Mouse (Mus musculus) intestine, embryonic 15.5 days (tissue): Measurements from ENCODE around the gene Naa15. TPM values are rescaled to one million over a fixed set of nuclear protein-coding genes. Genes with fewer than 3 reads are reported as not detected.
"Not testable (repeated sequence)": the region's sequence is repeated elsewhere in the genome, so short reads cannot be mapped to it uniquely, and the experiment has no call there.

Experiments
- ATAC-seq: fragments of 200-750 bp; cut with Nextera tagmentation; 2 replicates; pipeline ENCODE4 v1.8.0; 2017; ENCODE audit warnings: moderate TSS enrichment, moderate library complexity
- H3K27ac ChIP-seq: fragments of 300-500 bp; sonication (generic); 2 replicates; pipeline ENCODE4 v1.5.1; 2015; ENCODE audit warnings: mild to moderate bottlenecking, inconsistent platforms
- H3K27me3 ChIP-seq: fragments of 300-500 bp; sonication (generic); replicated peaks from 2 replicates; pipeline ENCODE4 v1.6.1; 2015; ENCODE audit warnings: inconsistent platforms
- H3K36me3 ChIP-seq: fragments of 300-500 bp; sonication (generic); 2 replicates; pipeline ENCODE4 v1.6.1; 2015; ENCODE audit warnings: inconsistent platforms
- H3K4me1 ChIP-seq: fragments of 300-500 bp; sonication (generic); replicated peaks from 2 replicates; pipeline ENCODE4 v1.6.1; 2015; ENCODE audit warnings: inconsistent platforms
- H3K4me2 ChIP-seq: fragments of 300-500 bp; sonication (generic); replicated peaks from 2 replicates; pipeline ENCODE4 v1.6.1; 2015; ENCODE audit warnings: mild to moderate bottlenecking, inconsistent platforms
- H3K4me3 ChIP-seq: fragments of 300-500 bp; sonication (generic); replicated peaks from 2 replicates; pipeline ENCODE4 v1.5.1; 2015; ENCODE audit warnings: inconsistent platforms
- H3K9ac ChIP-seq: fragments of 300-500 bp; sonication (generic); 2 replicates; pipeline ENCODE4 v1.6.1; 2015; ENCODE audit warnings: inconsistent platforms
- H3K9me3 ChIP-seq: fragments of 300-500 bp; sonication (generic); 2 replicates; pipeline ENCODE4 v1.6.1; 2016; ENCODE audit warnings: inconsistent platforms
- WGBS: fragments of 180-500 bp; shearing (Covaris S2); methylation state at CpG from one replicate; pipeline ENCODE4 v1.1.7; 2015; 5-methylcytosine and 5-hydroxymethylcytosine counted together
- polyA plus RNA-seq: library from polyadenylated mRNA; unstranded; fragments of >200 nt; fragmentation: Nextera tagmentation; extraction: Ambion mirVana; gene quantifications from 2 replicates; pipeline ENCODE4 v1.2.1, GENCODE M21; 2015

The Naa15 gene
- polyA plus RNA-seq, 1 experiment from 2014 or later, result 51.6 TPM

DNA sequence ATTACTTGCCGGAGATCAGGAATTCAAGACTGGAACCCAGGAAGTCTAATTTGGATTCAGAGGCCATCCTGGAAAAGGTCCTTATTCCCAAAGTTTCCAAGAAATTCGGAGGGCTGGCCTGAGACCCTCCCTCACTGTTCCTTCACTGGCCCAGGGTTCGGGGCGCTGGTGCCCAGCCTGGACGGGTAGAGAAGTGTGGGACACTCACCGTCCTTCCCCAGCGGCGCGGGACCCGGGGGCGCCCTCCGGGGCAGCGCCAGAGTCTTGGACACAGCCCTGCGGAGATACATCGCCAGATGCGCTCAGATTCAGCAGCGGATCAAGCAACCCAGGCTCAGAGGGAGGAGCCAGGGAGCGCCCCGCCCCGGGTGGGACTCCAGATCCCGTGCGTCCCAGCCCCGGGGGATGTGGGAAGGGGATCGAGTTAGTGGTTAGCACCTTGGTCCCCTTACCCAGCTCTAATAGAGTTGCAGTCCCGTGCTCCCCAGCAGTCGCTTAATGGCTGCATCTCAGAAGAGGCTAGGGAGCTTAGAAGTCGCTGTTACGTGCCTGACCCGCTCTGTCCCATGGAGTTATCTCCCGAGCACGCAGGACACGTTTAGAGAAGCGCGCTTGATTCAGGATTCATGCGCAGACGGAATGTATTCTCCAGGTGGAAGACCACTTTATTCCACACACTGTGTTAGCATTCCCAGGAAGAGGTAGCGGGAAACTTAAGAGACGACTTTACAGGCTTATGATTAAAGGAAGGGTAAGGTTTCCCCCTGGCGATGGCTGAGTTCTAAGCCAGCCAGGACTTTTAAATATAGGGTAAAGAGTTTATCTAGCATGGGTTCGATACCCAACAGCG lies 18.5 kb upstream of the Naa15 start, which contains the start of gene Mgarp:
Mgarp (minus strand) TSS at position 520 of the 850 bp plus-strand sequence.
- H3K27ac ChIP-seq, result no peak within 1 kb of the TSS
- no peaks in the 10 kb centered on the region for H3K27me3 ChIP-seq
- H3K4me1 ChIP-seq, result no peaks in the 10 kb centered on the region; the same call in 1 of the 2 replicates
- H3K36me3 ChIP-seq, result no peaks in the 10 kb centered on the region
- ATAC-seq, result peak; percentile 92
- H3K4me2 ChIP-seq, result peak within 1 kb of the TSS; percentile 87
- H3K4me3 ChIP-seq, result peak within 1 kb of the TSS; percentile 60
- no peaks in the 10 kb centered on the region for H3K9me3 ChIP-seq
- WGBS, result 2% methylated on average over 41 of the region's 41 CpGs
- peak within 1 kb of the TSS; percentile 56 for H3K9ac ChIP-seq

DNA sequence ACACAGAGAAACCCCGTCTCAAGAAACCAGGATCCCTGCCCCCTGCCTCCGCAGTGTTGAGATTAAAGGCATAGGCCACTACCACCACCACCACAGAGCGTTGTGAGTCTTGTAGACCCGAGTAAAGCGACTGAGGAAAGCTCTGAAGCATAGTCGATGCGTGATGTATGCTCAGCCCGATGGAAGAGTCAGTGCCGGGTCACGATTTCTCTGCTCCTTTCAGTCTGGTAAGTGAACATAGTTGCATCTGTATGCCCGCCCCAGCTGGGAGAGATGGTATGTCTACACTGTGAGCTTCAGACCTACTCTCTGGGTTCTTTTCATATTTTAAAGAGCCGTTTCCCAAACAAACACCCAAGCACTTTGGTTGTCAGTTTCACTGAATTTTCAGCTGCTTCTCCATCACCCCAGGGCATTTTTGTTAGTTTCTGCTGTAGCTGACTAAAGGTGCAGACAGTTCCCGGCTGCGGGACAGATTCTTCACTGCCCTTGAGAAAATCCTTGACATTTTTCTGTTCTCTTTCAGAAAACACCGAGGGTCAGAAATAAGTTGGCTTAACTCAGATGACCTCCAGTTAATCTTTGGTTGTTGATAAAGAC lies 17.1 kb upstream of the Naa15 start:
- no peak for ATAC-seq
- no peaks in the 10 kb centered on the region for H3K27me3 ChIP-seq
- WGBS, result 67% methylated on average over 15 of the region's 15 CpGs
- no peak overlapping the region for H3K27ac ChIP-seq
- no peaks in the 10 kb centered on the region; the same call in 1 of the 2 replicates for H3K4me1 ChIP-seq
- no peak overlapping the region for H3K9ac ChIP-seq
- no peak overlapping the region for H3K4me3 ChIP-seq
- no peaks in the 10 kb centered on the region for H3K9me3 ChIP-seq
- H3K36me3 ChIP-seq, result no peaks in the 10 kb centered on the region
- H3K4me2 ChIP-seq, result no peak overlapping the region

DNA sequence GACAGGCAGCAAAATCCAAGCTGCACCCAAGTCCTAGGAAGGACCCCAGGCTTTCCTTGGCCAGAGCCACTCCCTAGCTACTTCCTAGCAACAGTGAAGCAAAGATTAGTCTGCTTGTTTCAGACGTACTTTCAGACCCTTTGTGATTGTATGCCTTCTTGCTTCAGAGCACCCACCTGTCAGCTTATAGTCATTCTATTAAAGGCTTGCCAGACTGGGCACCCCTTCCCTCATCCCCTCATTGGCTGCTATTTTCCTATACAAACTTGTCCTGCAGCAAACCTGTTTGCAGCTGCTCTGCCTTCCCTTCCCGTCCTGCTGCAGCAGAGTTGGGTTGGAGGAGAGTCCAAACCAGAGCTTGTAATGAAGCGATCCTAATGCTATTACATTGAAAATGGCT lies 16.3 kb upstream of the Naa15 start:
- no peak overlapping the region for H3K27ac ChIP-seq
- ATAC-seq, result no peak
- H3K4me3 ChIP-seq, result no peak overlapping the region
- H3K27me3 ChIP-seq, result no peaks in the 10 kb centered on the region
- no peaks in the 10 kb centered on the region; the same call in 1 of the 2 replicates for H3K4me1 ChIP-seq
- no peaks in the 10 kb centered on the region for H3K9me3 ChIP-seq
- no peak overlapping the region for H3K9ac ChIP-seq
- H3K36me3 ChIP-seq, result no peaks in the 10 kb centered on the region
- WGBS, result 20% methylated on average over 3 of the region's 3 CpGs
- H3K4me2 ChIP-seq, result no peak overlapping the region

DNA sequence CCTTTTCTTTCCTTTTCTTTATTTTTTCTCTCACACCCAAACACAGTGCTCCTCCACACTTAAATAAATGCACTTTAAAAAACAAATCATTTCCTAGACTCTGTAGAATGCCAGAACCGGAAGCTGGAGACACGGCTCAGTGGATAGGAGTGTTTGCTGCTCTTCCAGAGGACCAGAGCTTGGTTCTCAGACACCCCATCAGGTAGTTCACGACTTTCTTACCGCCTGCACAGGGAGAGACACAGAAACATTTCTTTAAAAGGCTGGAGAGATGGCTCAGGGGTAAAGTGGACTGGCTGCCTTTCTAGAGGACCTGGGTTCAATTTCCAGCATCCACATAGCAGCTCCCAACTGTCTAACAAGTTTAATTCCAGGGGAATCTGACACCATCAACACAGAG lies 15.4 kb upstream of the Naa15 start:
- no peaks in the 10 kb centered on the region for H3K36me3 ChIP-seq
- no peaks in the 10 kb centered on the region for H3K27me3 ChIP-seq
- H3K4me3 ChIP-seq, result no peak overlapping the region
- no peak overlapping the region for H3K9ac ChIP-seq
- H3K9me3 ChIP-seq, result no peaks in the 10 kb centered on the region
- H3K4me2 ChIP-seq, result no peak overlapping the region
- no peaks in the 10 kb centered on the region; the same call in 1 of the 2 replicates for H3K4me1 ChIP-seq
- ATAC-seq, result no peak
- no peak overlapping the region for H3K27ac ChIP-seq
- WGBS, result 45% methylated on average over 4 of the region's 4 CpGs

DNA sequence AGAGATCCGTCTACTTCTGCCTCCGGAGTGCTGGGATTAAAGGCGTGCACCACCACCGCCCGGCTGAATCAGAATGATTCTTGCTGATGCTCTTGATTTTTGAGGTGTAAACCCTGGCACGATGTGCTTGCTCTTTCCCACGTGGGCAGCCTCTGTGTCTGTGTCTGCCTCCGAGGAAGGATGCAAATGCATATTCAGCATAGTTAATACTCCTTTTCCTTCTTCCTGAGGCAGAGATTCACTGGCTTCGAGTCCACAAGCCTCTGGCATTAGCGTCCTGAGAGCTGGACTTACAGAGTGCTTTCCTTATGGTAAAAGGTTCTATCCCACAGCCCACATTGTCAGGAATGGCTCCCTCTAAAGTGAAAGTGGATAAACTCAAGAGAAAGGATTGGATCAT lies 14.3 kb upstream of the Naa15 start:
- no peak for ATAC-seq
- WGBS, result 76% methylated on average over 10 of the region's 10 CpGs
- H3K4me1 ChIP-seq, result no peaks in the 10 kb centered on the region; the same call in 1 of the 2 replicates

DNA sequence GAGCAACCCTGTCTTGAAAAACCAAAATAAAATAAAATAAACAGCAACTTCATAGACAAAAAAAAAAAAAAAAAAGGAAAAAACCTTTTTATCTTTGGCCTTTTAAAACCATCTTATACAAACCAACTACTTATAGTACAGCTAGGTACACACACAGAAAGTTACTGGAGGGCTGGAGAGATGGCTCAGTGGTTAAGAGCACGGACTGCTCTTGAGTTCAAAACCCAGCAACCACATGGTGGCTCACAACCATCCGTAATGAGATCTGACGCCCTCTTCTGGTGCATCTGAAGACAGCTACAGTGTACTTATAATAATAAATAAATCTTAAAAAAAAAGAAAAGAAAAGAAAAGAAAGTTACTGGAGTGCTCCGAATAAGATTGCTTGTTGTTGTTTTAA lies 12.9 kb upstream of the Naa15 start:
- not testable (repeated sequence) for H3K9ac ChIP-seq, H3K36me3 ChIP-seq, H3K4me3 ChIP-seq, ATAC-seq, H3K9me3 ChIP-seq, H3K4me1 ChIP-seq, H3K4me2 ChIP-seq, H3K27ac ChIP-seq, H3K27me3 ChIP-seq
- 73% methylated on average over 4 of the region's 4 CpGs for WGBS

More for the DNA sequence above, 14.3 kb upstream of the Naa15 start:
- Histone ChIP-seq H3K4me3 (no peak overlapping the region), H3K27ac (no peak overlapping the region), H3K9ac (no peak overlapping the region), H3K9me3 (no peaks in the 10 kb centered on the region), H3K4me2 (no peak overlapping the region), H3K36me3 (no peaks in the 10 kb centered on the region), H3K27me3 (no peaks in the 10 kb centered on the region)

DNA sequence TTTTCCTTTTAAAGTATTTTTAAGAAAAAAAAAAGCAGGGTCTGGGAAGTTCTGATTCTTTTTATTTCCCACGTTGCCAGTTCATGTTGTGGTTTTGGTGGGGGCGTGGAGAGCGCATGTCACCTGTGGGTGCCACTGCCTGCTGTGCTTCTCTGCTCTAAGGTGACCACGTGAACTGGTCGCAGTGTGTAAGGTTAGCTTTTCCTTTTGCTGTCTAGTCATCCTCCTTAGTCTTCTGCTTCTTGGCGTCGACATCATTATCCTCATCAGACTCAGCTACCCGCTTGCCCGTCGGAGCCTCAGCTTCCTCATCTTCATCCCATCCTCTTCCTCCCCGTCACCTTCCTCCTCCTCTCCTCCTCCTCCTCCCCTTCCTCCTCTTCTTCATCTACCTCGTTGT lies 12.3 kb upstream of the Naa15 start:
- no peaks in the 10 kb centered on the region for H3K9me3 ChIP-seq
- no peak for ATAC-seq
- H3K27me3 ChIP-seq, result no peaks in the 10 kb centered on the region
- WGBS, result 93% methylated on average over 12 of the region's 12 CpGs
- no peak overlapping the region for H3K27ac ChIP-seq
- no peaks in the 10 kb centered on the region for H3K4me1 ChIP-seq
- no peak overlapping the region for H3K4me2 ChIP-seq
- no peak overlapping the region for H3K4me3 ChIP-seq
- H3K36me3 ChIP-seq, result peaks cover 3% of the 10 kb centered on the region; the same call in 1 of the 2 replicates
- H3K9ac ChIP-seq, result no peak overlapping the region

DNA sequence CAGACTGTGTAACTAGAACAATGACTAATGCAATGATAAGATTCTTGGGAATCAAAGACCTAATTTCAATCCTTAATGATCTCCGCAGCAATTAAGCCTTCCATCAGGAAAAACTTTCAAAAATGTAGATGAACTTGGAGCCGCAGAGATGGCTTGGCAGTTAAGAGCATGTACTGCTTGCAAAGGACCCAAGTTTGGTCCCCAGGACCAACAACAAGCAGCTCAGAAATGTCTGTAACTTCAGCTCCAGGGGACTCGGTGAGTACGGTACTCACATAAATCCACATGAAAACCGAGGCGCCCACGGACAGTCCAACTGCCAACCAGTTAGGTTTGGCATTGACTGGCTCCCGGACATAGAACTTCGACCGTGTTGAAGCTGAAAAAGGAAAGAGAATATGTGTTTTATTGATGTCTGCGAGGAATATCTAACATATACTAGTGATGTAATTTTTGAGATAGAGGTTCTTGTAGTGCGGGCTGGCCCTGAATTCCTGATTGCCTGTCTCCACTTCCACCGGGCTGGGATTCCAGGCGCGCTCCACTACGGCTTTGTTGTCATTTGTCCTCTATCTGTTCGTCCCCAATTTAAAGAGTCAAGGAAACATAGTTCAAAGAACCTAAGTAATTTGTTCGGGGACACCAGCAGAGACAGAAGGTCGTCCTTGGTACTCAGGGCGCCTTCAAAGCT lies 6.9 kb upstream of the Naa15 start:
- Histone ChIP-seq H3K9ac (peak overlapping the region; percentile 78), H3K4me3 (peak overlapping the region; percentile 72), H3K9me3 (no peaks in the 10 kb centered on the region), H3K4me2 (peak overlapping the region; percentile 61), H3K27me3 (no peaks in the 10 kb centered on the region), H3K4me1 (no peaks in the 10 kb centered on the region), H3K36me3 (peaks cover 3% of the 10 kb centered on the region; the same call in 1 of the 2 replicates), H3K27ac (peak overlapping the region; percentile 93)
- WGBS, result 20% methylated on average over 20 of the region's 20 CpGs
- peak; percentile 12 for ATAC-seq

DNA sequence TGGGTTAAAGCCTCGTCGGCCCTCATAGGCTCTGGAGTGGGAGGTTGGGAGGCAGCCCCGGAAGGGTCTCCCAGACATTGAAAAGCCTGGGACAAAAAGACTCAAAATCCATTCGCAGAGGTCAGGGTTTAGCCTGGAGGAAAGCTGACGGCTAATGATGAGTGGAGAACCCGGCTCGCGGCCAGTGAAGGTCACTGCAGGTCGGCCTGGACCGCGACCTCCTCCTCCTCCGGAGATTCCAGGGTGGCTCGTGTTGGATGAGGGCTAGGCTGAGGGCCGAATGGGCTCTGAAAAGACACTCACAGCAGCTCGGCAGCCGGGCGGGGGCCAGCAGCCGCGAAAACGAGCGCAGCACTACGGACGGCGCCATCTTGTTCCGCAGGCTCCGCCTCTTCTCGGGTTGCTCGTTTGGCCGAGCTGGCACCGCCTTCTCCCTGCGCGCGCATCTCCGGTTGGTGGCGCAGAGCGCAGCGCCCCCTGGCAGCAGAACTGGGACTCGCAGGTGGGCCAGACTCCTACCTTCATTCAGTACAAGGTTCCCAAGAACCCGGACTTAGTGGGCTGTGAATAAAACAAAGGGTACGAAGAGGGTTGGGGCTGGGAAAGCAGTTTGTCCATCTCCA lies 6.3 kb upstream of the Naa15 start, which contains the start of gene Ndufc1:
Ndufc1 (minus strand) TSS at position 428 of the 623 bp plus-strand sequence.
- WGBS, result under 1% methylated on average over 40 of the region's 40 CpGs
- Histone ChIP-seq H3K27me3 (no peaks in the 10 kb centered on the region), H3K36me3 (peaks cover 3% of the 10 kb centered on the region; the same call in 1 of the 2 replicates), H3K9me3 (no peaks in the 10 kb centered on the region), H3K4me3 (peak within 1 kb of the TSS; percentile 72), H3K9ac (peak within 1 kb of the TSS; percentile 78), H3K27ac (peak within 1 kb of the TSS; percentile 93), H3K4me2 (peak within 1 kb of the TSS; percentile 61), H3K4me1 (no peaks in the 10 kb centered on the region)
- ATAC-seq, result peak; percentile 91

DNA sequence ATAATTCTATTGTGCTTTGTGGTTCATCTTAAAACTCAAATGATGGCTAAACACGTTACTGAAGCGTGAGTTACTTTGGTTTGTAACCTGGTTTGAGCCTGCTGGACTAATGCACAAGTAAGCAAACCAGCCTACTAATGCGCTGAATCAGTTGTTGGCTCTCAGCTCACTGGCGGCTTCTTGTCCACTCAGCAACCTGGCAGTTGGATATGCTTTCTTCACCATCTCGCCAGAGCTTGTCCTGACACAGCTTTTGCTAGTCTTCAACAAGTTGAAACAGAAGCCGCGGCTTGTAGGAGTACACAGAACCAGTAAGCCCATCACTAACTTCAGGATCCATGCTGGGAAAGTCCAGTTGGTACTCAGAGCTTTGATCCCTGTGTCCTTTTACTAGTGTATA lies 2.5 kb upstream of the Naa15 start:
- Histone ChIP-seq H3K9ac (no peak overlapping the region), H3K27ac (no peak overlapping the region), H3K4me2 (no peak overlapping the region), H3K9me3 (no peaks in the 10 kb centered on the region), H3K36me3 (no peaks in the 10 kb centered on the region), H3K27me3 (no peaks in the 10 kb centered on the region), H3K4me3 (no peak overlapping the region), H3K4me1 (no peaks in the 10 kb centered on the region)
- 90% methylated on average over 7 of the region's 7 CpGs for WGBS
- ATAC-seq, result no peak

DNA sequence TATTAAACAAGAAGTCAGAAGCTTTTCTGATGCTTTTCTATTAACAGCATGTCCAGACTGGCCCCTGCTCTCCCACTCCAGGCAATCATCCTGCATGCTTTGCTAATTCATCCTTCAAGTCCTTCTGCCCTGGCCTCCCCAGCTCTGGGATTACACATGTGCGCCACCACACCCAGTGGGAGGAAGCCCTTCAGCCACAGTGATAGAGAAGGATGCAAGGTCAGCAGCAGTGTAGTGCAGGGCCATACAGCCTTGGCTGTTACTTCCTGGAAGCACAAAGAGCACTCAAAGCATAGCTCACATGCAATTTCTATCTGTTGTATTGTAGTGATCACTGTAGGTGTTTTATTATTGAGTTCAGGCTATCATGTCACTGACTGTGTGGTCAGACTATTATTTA lies 1.7 kb upstream of the Naa15 start:
- Histone ChIP-seq H3K4me1 (peaks cover under 1% of the 10 kb centered on the region; the same call in 1 of the 2 replicates), H3K36me3 (no peaks in the 10 kb centered on the region), H3K4me3 (no peak overlapping the region), H3K27me3 (no peaks in the 10 kb centered on the region), H3K4me2 (no peak overlapping the region), H3K27ac (no peak overlapping the region), H3K9ac (no peak overlapping the region), H3K9me3 (no peaks in the 10 kb centered on the region)
- ATAC-seq, result no peak
- WGBS, result 68% methylated on average over 1 of the region's 1 CpGs

DNA sequence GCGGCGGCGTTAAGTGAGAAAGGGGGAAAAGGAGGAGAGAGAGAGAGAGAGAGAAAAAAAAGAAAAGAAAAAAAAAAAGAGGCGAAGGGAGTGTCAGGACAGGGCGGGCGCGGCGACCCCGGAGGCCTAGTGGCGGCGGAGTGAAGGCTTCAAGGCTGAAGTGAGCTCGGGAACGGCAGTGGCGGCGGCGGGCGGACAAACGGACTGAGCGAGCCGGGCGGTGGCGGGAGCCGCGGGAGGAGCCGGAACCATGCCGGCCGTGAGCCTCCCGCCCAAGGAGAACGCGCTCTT lies 1.1 kb downstream of the Naa15 start:
- under 1% methylated on average over 30 of the region's 30 CpGs for WGBS
- peak overlapping the region; percentile 93 for H3K27ac ChIP-seq
- no peaks in the 10 kb centered on the region for H3K36me3 ChIP-seq
- peak; percentile 75 for ATAC-seq
- peak overlapping the region; percentile 62 for H3K4me2 ChIP-seq
- no peaks in the 10 kb centered on the region for H3K27me3 ChIP-seq
- H3K9me3 ChIP-seq, result no peaks in the 10 kb centered on the region
- H3K9ac ChIP-seq, result peak overlapping the region; percentile 98
- H3K4me3 ChIP-seq, result peak overlapping the region; percentile 97
- H3K4me1 ChIP-seq, result peaks cover 3% of the 10 kb centered on the region; the same call in 1 of the 2 replicates
